Mouse (Mus musculus) liver, embryonic 14.5 days (tissue): Measurements from ENCODE around the gene Taf8.
A peak's percentile ranks its signal among the peaks of the same experiment; 100 is the strongest.

ENCODE experiments used
- CTCF ChIP-seq: IDR thresholded peaks from 2 replicates; pipeline ENCODE4 v1.5.1; 2016; ENCODE audit warnings: antibody characterized with exemption, low read depth, control low read depth
- EP300 ChIP-seq: IDR thresholded peaks from 2 replicates; pipeline ENCODE4 v1.6.1; 2016; ENCODE audit warnings: antibody characterized with exemption, low read depth

DNA sequence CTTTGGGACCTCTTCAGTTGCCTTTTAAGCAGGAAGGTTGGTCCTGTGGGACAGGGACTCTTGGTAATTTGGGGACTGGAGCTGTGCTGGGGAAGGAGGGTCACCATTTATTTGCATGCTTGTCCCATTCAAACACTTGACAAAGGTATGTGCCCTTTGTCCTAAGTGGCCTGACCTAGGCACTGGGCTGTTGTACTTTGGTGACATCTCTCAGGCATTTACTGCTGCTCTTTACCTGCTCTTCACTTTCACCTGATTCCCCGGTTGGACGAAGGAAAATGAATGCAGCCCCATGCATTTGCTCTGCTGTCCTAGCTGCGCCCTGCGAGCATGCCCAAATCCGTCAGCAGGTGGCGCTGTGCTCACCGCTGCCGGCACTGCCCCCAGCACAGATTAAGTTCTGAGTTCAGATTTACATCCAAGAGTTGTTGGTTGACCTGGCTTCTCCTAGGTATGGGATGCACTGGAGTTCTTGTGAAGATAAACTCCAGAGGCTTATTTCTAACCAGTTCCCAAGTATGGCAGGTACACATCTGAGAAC, 28.6 kb downstream of the Taf8 start:
- TF ChIP-seq CTCF (peak; percentile 96), EP300 (no peak)
